Mouse (Mus musculus) urinary bladder, postnatal 10 days (tissue): ENCODE measurements around the gene Ormdl3.

Experiments used
- DNase-seq: peaks from one replicate; pipeline ENCODE4 v3.0.0; 2022; ENCODE audit warnings: low spot score

The Ormdl3 gene

GRCm38 (mm10) chr11:98588833-98589281, 1.7 kb upstream of the Ormdl3 start:
- DNase-seq, result no peak

GRCm38 (mm10) chr11:98587684-98588546, 747 bp upstream of the Ormdl3 start:
- DNase-seq, result peak; percentile 29

- DNase-seq, result no peak
Observed at GRCm38 (mm10) chr11:98586087-98586891, 879 bp downstream of the Ormdl3 start.

GRCm38 (mm10) chr11:98584629-98585177, 2.5 kb downstream of the Ormdl3 start:
- no peak for DNase-seq

GRCm38 (mm10) chr11:98584146-98584545, 3.0 kb downstream of the Ormdl3 start:
- DNase-seq, result no peak

GRCm38 (mm10) chr11:98583571-98583970, 3.6 kb downstream of the Ormdl3 start:
- no peak for DNase-seq

- no peak for DNase-seq
Observed at GRCm38 (mm10) chr11:98583265-98583552, 4.0 kb downstream of the Ormdl3 start.

GRCm38 (mm10) chr11:98582551-98583264, 4.5 kb downstream of the Ormdl3 start:
- no peak for DNase-seq

GRCm38 (mm10) chr11:98582030-98582388, 5.2 kb downstream of the Ormdl3 start:
- no peak for DNase-seq

- no peak for DNase-seq
Observed at GRCm38 (mm10) chr11:98581286-98582029, 5.7 kb downstream of the Ormdl3 start.

GRCm38 (mm10) chr11:98580301-98581121, 6.7 kb downstream of the Ormdl3 start:
- no peak for DNase-seq

GRCm38 (mm10) chr11:98577776-98578175, 9.4 kb downstream of the Ormdl3 start:
- no peak for DNase-seq

- no peak for DNase-seq
Observed at GRCm38 (mm10) chr11:98569461-98569860, 17.7 kb downstream of the Ormdl3 start.

- DNase-seq, result no peak
Observed at GRCm38 (mm10) chr11:98568326-98568725, 18.8 kb downstream of the Ormdl3 start.

GRCm38 (mm10) chr11:98563921-98564414, 23.2 kb downstream of the Ormdl3 start:
- DNase-seq, result no peak

GRCm38 (mm10) chr11:98563025-98563424, 24.1 kb downstream of the Ormdl3 start:
- DNase-seq, result no peak

- no peak for DNase-seq
Observed at GRCm38 (mm10) chr11:98560942-98561341, 26.2 kb downstream of the Ormdl3 start.

GRCm38 (mm10) chr11:98555124-98555700, 32.0 kb downstream of the Ormdl3 start:
- no peak for DNase-seq

GRCm38 (mm10) chr11:98553966-98554365, 33.2 kb downstream of the Ormdl3 start:
- no peak for DNase-seq
